Mouse (Mus musculus) MEL (cell line): ENCODE measurements around the gene Ubap1l. TPM values are rescaled to one million over a fixed set of nuclear protein-coding genes. Genes with fewer than 3 reads are reported as not detected.

Source experiments
- DNase-seq: peaks from one replicate; pipeline ENCODE4 v3.0.0; 2011; ENCODE audit warnings: low read depth, low spot score
- H3K27ac ChIP-seq: 2 replicates; pipeline ENCODE4 v1.5.1; 2012; ENCODE audit warnings: low read depth, mild to moderate bottlenecking, control low read depth, low read length, moderate library complexity; ENCODE audit not compliant: control insufficient read depth
- H3K27me3 ChIP-seq, 2 experiments: fragments of 150-350 bp in 1 of 2; sonication (generic) in 1 of 2; 2 replicates each; pipeline ENCODE4 v1.6.1; 2012; ENCODE audit warnings: low read length in 2 of 2, mild to moderate bottlenecking in 2 of 2, improper control_type of control experiment in 1 of 2, moderate library complexity in 1 of 2; ENCODE audit not compliant: insufficient read depth in 2 of 2, control insufficient read depth in 1 of 2
- H3K36me3 ChIP-seq, 2 experiments: 2 replicates each; pipeline ENCODE4 v1.6.1; 2012 to 2014; ENCODE audit warnings: low read length in 2 of 2, improper control_type of control experiment in 1 of 2, inconsistent platforms in 1 of 2, mild to moderate bottlenecking in 1 of 2; ENCODE audit not compliant: insufficient read depth in 2 of 2, control insufficient read depth in 1 of 2
- H3K4me1 ChIP-seq, 2 experiments: fragments of 150-350 bp in 1 of 2; sonication (generic) in 1 of 2; 2 replicates each; pipeline ENCODE4 v1.6.1; 2012; ENCODE audit warnings: low read length in 2 of 2, improper control_type of control experiment in 1 of 2, mild to moderate bottlenecking in 1 of 2; ENCODE audit not compliant: insufficient read depth in 2 of 2, control insufficient read depth in 1 of 2
- H3K4me3 ChIP-seq, 2 experiments: fragments of 150-350 bp in 1 of 2; sonication (generic) in 1 of 2; 2 replicates each; pipeline ENCODE4 v1.5.1; 2012; ENCODE audit warnings: low read depth in 2 of 2, low read length in 2 of 2, mild to moderate bottlenecking in 2 of 2, moderate library complexity in 2 of 2, control low read depth in 1 of 2, improper control_type of control experiment in 1 of 2; ENCODE audit not compliant: control insufficient read depth in 1 of 2, insufficient read depth in 1 of 2
- H3K79me2 ChIP-seq: 2 replicates; pipeline ENCODE4 v1.6.1; 2012; ENCODE audit warnings: mild to moderate bottlenecking, low read length, moderate library complexity; ENCODE audit not compliant: control insufficient read depth, poor library complexity, insufficient read depth
- H3K9ac ChIP-seq: 2 replicates; pipeline ENCODE4 v1.6.1; 2012; ENCODE audit warnings: low read depth, mild to moderate bottlenecking, control low read depth, low read length, moderate library complexity; ENCODE audit not compliant: control insufficient read depth, poor library complexity, severe bottlenecking
- H3K9me3 ChIP-seq: fragments of 150-350 bp; sonication (generic); replicated peaks from 2 replicates; pipeline ENCODE4 v1.6.1; 2012; ENCODE audit warnings: mild to moderate bottlenecking, low read length, improper control_type of control experiment, moderate library complexity; ENCODE audit not compliant: insufficient read depth
- CHD1 ChIP-seq: IDR thresholded peaks from 2 replicates; pipeline ENCODE4 v1.6.1; 2012; ENCODE audit warnings: low read depth, mild to moderate bottlenecking, inconsistent platforms, low read length, improper control_type of control experiment
- CHD2 ChIP-seq: IDR thresholded peaks from 2 replicates; pipeline ENCODE4 v1.6.1; 2011; ENCODE audit warnings: low read length, improper control_type of control experiment
- ELF1 ChIP-seq: IDR thresholded peaks from 2 replicates; pipeline ENCODE4 v1.6.1; 2014; ENCODE audit warnings: low read depth, mild to moderate bottlenecking, inconsistent platforms, low read length, improper control_type of control experiment, moderate library complexity
- ETS1 ChIP-seq: IDR thresholded peaks from 2 replicates; pipeline ENCODE4 v1.6.1; 2012; ENCODE audit warnings: low read depth, mild to moderate bottlenecking, inconsistent platforms, low read length, improper control_type of control experiment, moderate library complexity
- GABPA ChIP-seq: IDR thresholded peaks from 2 replicates; pipeline ENCODE4 v1.6.1; 2012; ENCODE audit warnings: low read depth, mild to moderate bottlenecking, inconsistent platforms, low read length, improper control_type of control experiment, moderate library complexity
- MAX ChIP-seq: IDR thresholded peaks from 2 replicates; pipeline ENCODE4 v1.6.1; 2011; ENCODE audit warnings: low read length, improper control_type of control experiment
- MXI1 ChIP-seq: IDR thresholded peaks from 2 replicates; pipeline ENCODE4 v1.6.1; 2011; ENCODE audit warnings: mild to moderate bottlenecking, low read depth, low read length, improper control_type of control experiment
- MYC ChIP-seq: IDR thresholded peaks from 2 replicates; pipeline ENCODE4 v1.6.1; 2011; ENCODE audit warnings: low read depth, mild to moderate bottlenecking, low read length, improper control_type of control experiment, moderate library complexity
- NELFE ChIP-seq: IDR thresholded peaks from 2 replicates; pipeline ENCODE4 v1.6.1; 2011; ENCODE audit warnings: low read depth, low read length, improper control_type of control experiment
- POLR2A ChIP-seq, 2 experiments: IDR thresholded peaks; 2 replicates each; pipeline ENCODE4 v1.6.1; 2011 to 2012; ENCODE audit warnings: low read length in 2 of 2, mild to moderate bottlenecking in 2 of 2, control low read depth in 1 of 2, improper control_type of control experiment in 1 of 2, low read depth in 1 of 2, moderate library complexity in 1 of 2; ENCODE audit not compliant: control insufficient read depth in 1 of 2, insufficient read depth in 1 of 2, poor library complexity in 1 of 2
- SIN3A ChIP-seq: IDR thresholded peaks from 2 replicates; pipeline ENCODE4 v1.6.1; 2012; ENCODE audit warnings: low read length, improper control_type of control experiment, inconsistent platforms
- TBP ChIP-seq: IDR thresholded peaks from 2 replicates; pipeline ENCODE4 v1.8.0; 2011; ENCODE audit warnings: low read depth, low read length, improper control_type of control experiment
- UBTF ChIP-seq: IDR thresholded peaks from 2 replicates; pipeline ENCODE4 v1.6.1; 2012; ENCODE audit warnings: low read depth, mild to moderate bottlenecking, inconsistent platforms, low read length, improper control_type of control experiment, moderate library complexity, borderline replicate concordance; ENCODE audit not compliant: insufficient read depth
- USF2 ChIP-seq, 2 experiments: IDR thresholded peaks; 2 replicates each; pipeline ENCODE4 v1.6.1; 2011 to 2012; ENCODE audit warnings: improper control_type of control experiment in 2 of 2, low read length in 2 of 2, borderline replicate concordance in 1 of 2, inconsistent platforms in 1 of 2, low read depth in 1 of 2, mild to moderate bottlenecking in 1 of 2; ENCODE audit not compliant: insufficient read depth in 1 of 2
- ZNF384 ChIP-seq: IDR thresholded peaks from 2 replicates; pipeline ENCODE4 v1.6.1; 2012; ENCODE audit warnings: low read depth, mild to moderate bottlenecking, inconsistent platforms, low read length, improper control_type of control experiment
- polyA plus RNA-seq, 2 experiments: library from polyadenylated mRNA; stranded (reverse) in 1 of 2; unstranded in 1 of 2; fragments of >175 nt in 1 of 2; fragments of >200 nt in 1 of 2; gene quantifications; 2 replicates each; pipeline versions ENCODE4 v1.2.1 to v1.2.4; 2012; ENCODE audit warnings: low replicate concordance in 2 of 2, low read depth in 1 of 2; ENCODE audit not compliant: insufficient read length in 2 of 2, insufficient read depth in 1 of 2, missing spikeins in 1 of 2
- total RNA-seq: library from RNA; depleted of rRNA; stranded (reverse); fragments of 300-350 nt; gene quantifications from 2 replicates; pipeline ENCODE4 v1.2.3, GENCODE M21; 2012

Ubap1l gene
- total and polyA plus RNA-seq, 3 experiments = 0.08 TPM; not detected in 2

DNA sequence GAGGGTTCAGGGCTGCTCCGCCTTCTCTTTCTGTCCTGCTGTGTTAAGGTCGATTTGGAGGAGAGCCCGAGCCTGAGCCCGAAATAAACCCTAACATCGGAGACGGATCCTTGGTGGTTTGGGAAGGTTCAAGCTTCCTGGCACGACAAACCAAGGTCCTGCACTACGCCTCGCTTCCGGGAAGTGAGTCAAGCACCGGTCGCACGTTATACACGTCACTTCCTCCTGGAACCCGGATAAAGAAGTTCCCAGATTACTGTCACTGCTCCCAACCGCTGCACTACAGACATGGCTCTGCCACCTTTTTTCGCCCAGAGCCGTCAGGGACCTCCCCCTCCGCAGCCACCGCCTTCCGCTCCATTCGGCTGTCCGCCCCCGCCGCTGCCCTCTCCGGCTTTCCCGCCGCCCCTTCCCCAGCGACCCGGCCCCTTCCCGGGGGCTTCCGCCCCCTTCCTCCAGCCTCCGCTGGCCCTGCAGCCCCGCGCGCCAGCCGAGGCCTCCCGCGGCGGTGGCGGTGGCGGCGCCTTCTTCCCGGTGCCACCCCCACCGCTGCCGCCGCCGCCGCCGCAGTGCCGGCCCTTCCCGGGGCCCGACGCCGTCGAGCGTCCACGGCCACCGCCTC is 14.9 kb upstream of the Ubap1l start, which contains the start of gene Pdcd7 (continued):
- peak; percentile 58; the same call in 1 of the 2 replicates for TF ChIP-seq MAX
- TF ChIP-seq ELF1 = peak; percentile 98
- TF ChIP-seq CHD2 = no peak
- TF ChIP-seq, all 39 proteins: peak for 17

DNA sequence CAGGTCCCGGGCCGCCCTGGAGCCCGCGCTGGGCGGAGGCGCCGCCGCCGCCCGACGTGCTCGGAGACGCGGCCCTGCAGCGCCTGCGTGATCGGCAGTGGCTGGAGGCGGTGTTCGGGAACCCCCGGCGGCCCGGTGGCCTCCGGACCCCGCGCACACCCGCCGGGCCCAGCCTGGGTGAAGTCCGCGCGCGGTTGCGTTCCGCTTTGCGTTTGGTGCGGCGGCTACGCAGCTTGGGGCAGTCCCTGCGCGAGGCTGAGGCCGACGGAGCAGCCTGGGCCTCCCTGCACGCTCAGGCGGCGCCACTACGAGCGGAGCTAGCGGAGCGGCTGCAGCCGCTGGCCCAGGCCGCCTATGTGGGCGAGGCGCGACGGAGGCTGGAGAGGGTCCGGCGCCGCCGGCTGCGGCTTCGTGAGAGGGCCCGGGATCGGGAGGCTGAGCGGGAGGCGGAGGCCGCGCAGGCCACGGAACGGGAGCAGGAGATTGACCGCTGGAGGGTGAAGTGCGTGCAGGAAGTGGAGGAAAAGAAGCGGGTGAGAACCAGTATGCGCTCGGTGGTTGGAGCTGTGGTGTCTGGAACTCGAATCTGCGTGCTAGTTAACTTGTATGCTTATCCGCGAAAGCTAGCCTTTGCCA is 14.2 kb upstream of the Ubap1l start:
- Histone ChIP-seq H3K9ac (peak overlapping the region; percentile 89), H3K4me3 (peak overlapping the region; percentile 65 to 95), H3K36me3 (peaks cover 0 to 24% of the 10 kb centered on the region in 2 experiments; a peak in 2 of 4 replicates), H3K27me3 (no peaks in the 10 kb centered on the region), H3K4me1 (peaks cover 0 to 14% of the 10 kb centered on the region in 2 experiments), H3K79me2 (peaks cover 50% of the 10 kb centered on the region), H3K9me3 (no peaks in the 10 kb centered on the region), H3K27ac (peak overlapping the region; percentile 56)
- no peak for TF ChIP-seq USF2 (IDR thresholded peaks at IDR 0.05; ENCODE audit: borderline replicate concordance in 1 of 2, insufficient read depth in 1 of 2, low read depth in 1 of 2, low read length in 2 of 2)
- peak; percentile 72; the same call in 1 of the 2 replicates for TF ChIP-seq SIN3A
- TF ChIP-seq CHD1 = peak; percentile 95
- TF ChIP-seq MXI1 = peak; percentile 66; the same call in 1 of the 2 replicates
- TF ChIP-seq ZNF384 = no peak
- TF ChIP-seq MYC = peak; percentile 47; the same call in 1 of the 2 replicates
- TF ChIP-seq POLR2A (IDR thresholded peaks at IDR 0.05; ENCODE audit: control insufficient read depth in 1 of 2, insufficient read depth in 1 of 2, low read depth in 1 of 2, low read length in 2 of 2, poor library complexity in 1 of 2) = peak in 1 of 2 experiments; percentile 57; a peak in 2 of 4 replicates
- TF ChIP-seq NELFE = peak; percentile 35; the same call in 1 of the 2 replicates
- 0 out of 2 replicates have a peak, but pooled peaks have one; percentile 50 for TF ChIP-seq UBTF
- TF ChIP-seq ETS1 = no peak
- peak; percentile 63 for DNase-seq

DNA sequence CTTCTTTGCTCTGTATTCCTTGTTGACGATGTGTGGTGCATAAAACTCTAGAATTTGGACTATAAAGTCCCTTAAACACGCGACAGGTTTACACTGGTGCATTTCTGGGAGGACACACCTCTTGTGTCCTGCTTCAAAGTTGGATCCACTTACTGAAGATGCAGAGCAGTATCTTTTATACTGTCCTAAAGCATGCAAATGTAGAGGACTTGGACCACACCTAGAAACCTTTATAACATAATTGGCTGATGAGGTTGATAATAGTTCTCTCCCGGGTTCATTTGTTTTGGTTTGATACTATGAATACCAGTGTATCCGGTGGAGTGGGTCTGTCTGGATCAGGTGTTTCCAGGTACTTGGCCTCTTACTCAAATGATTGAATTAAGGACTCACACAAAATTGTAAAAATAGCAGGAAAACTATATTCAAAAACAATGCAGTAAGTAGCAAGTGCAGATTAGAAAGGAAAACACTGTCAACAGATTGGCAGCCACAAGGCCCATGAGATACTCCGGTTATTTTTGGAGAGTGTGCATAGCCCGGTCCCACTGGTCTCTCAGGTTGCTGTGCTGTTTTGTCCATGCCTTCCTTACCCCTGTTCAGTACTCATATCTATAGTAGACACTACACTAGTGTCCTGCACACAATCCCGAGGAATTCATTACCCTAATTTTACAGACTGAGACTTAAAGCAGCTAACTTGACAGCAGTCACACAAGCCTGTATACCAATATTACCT is 13.6 kb upstream of the Ubap1l start:
- peak overlapping the region; percentile 65 to 95 for H3K4me3 ChIP-seq
- peak overlapping the region; percentile 89 for H3K9ac ChIP-seq
- peaks cover 0 to 24% of the 10 kb centered on the region in 2 experiments; a peak in 2 of 4 replicates for H3K36me3 ChIP-seq
- peak overlapping the region; percentile 56 for H3K27ac ChIP-seq
- no peaks in the 10 kb centered on the region for H3K27me3 ChIP-seq
- peaks cover 54% of the 10 kb centered on the region for H3K79me2 ChIP-seq
- TF ChIP-seq SIN3A (peak; percentile 53), GABPA (no peak), TBP (0 out of 2 replicates have a peak, but pooled peaks have one; percentile 42), MXI1 (0 out of 2 replicates have a peak, but pooled peaks have one; percentile 49)
- TF ChIP-seq, all 39 proteins: peak for 3
- DNase-seq = peak; percentile 21
- H3K4me1 ChIP-seq = peaks cover 0 to 14% of the 10 kb centered on the region in 2 experiments
- no peaks in the 10 kb centered on the region for H3K9me3 ChIP-seq
